Mouse (Mus musculus): Measurements from ENCODE around the gene Edn2.
A peak's percentile ranks its signal among the peaks of the same experiment; 100 is the strongest.

Gene Edn2

GRCm38 (mm10) chr4:120148291-120149141 lies 12.5 kb upstream of the Edn2 start:
- no peaks in the 10 kb centered on the region for H3K9me3 ChIP-seq (ENCODE audit: low read length)
- TF ChIP-seq NANOG (IDR thresholded peaks at IDR 0.05; ENCODE audit: borderline replicate concordance, low read length), result no peak
- TF ChIP-seq POU5F1 (IDR thresholded peaks at IDR 0.05; ENCODE audit: borderline replicate concordance, low read length), result no peak
- no peak for TF ChIP-seq CTCF (conservative IDR thresholded peaks at IDR 0.05; ENCODE audit: low read length)
- peaks cover 58% of the 10 kb centered on the region for H3K27me3 ChIP-seq (ENCODE audit: insufficient read depth, low read length)
- no peaks in the 10 kb centered on the region for H3K36me3 ChIP-seq (ENCODE audit: insufficient read depth, low read length)
- H3K4me1 ChIP-seq (replicated peaks; ENCODE audit: low read depth, low read length), result peaks cover 17% of the 10 kb centered on the region
- peak overlapping the region; percentile 66 for H3K4me3 ChIP-seq (replicated peaks; ENCODE audit: low read length)

DNA sequence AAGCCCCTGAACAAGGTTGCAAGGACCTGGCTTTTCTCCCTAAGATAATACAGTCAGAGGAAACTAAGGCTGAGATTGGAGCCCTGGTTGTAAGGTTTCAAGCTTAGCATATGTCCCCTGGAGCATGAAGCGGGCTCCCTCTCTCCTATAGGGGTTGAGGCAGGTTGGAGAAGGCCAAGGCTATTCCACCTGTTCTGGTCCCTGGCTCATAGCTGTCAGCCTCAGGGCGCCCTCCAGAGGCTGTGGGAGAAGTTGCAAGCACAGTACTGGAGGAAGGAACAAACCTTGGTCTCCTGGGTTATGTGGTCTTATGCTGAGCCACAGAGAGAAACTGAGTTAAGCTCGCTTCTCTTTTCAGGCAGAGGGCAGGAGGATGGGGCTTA lies 11.9 kb upstream of the Edn2 start:
- Histone ChIP-seq H3K4me3 (replicated peaks; ENCODE audit: low read length) (peak overlapping the region; percentile 66), H3K4me1 (replicated peaks; ENCODE audit: low read depth, low read length) (peaks cover 17% of the 10 kb centered on the region), H3K9me3 (ENCODE audit: low read length) (peaks cover 6% of the 10 kb centered on the region), H3K36me3 (ENCODE audit: insufficient read depth, low read length) (no peaks in the 10 kb centered on the region), H3K27me3 (ENCODE audit: insufficient read depth, low read length) (peaks cover 60% of the 10 kb centered on the region)
- TF ChIP-seq POU5F1 (IDR thresholded peaks at IDR 0.05; ENCODE audit: borderline replicate concordance, low read length) (no peak), CTCF (conservative IDR thresholded peaks at IDR 0.05; ENCODE audit: low read length) (peak; percentile 83)

DNA sequence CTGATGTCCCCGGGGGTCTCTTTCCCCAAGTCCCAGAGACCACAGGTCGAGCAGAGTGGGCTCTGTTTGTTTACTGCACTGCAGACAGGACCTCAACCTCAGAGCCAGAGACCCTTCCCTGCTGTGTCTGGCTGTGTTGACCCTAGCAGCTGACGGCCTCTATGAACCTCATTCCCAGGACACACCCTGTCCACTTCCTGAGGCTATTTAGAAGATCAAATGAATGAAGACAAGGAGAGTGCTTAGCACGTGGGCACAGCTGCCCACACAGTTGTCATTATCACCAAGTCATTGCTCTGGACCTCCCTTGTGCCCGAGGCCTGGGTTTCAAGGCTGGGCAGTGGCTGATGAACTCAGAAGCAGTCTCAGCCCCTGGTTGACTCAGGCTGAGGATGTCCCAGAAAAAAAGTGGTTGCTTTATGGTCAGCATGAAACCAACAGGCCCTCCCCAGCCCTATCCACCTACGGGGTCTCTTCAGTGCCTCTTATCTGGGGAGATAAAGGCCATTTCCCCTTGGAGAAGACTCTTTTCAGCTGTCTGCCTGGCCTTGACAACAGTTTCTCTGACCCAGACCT lies 10.6 kb upstream of the Edn2 start:
- Histone ChIP-seq H3K9me3 (ENCODE audit: low read length) (peaks cover 7% of the 10 kb centered on the region), H3K36me3 (ENCODE audit: insufficient read depth, low read length) (no peaks in the 10 kb centered on the region), H3K4me1 (replicated peaks; ENCODE audit: low read depth, low read length) (peaks cover 23% of the 10 kb centered on the region), H3K4me3 (replicated peaks; ENCODE audit: low read length) (no peak overlapping the region), H3K27me3 (ENCODE audit: insufficient read depth, low read length) (peaks cover 62% of the 10 kb centered on the region)
- no peak for TF ChIP-seq CTCF (conservative IDR thresholded peaks at IDR 0.05; ENCODE audit: low read length)
- no peak for TF ChIP-seq POU5F1 (IDR thresholded peaks at IDR 0.05; ENCODE audit: borderline replicate concordance, low read length)
- TF ChIP-seq NANOG (IDR thresholded peaks at IDR 0.05; ENCODE audit: borderline replicate concordance, low read length), result no peak

GRCm38 (mm10) chr4:120151906-120152305 lies 9.1 kb upstream of the Edn2 start:
- H3K4me1 ChIP-seq (replicated peaks; ENCODE audit: low read depth, low read length), result peaks cover 23% of the 10 kb centered on the region
- no peaks in the 10 kb centered on the region for H3K36me3 ChIP-seq (ENCODE audit: insufficient read depth, low read length)
- H3K4me3 ChIP-seq (replicated peaks; ENCODE audit: low read length), result no peak overlapping the region
- peaks cover 53% of the 10 kb centered on the region for H3K27me3 ChIP-seq (ENCODE audit: insufficient read depth, low read length)
- H3K9me3 ChIP-seq (ENCODE audit: low read length), result peaks cover 7% of the 10 kb centered on the region
- TF ChIP-seq CTCF (conservative IDR thresholded peaks at IDR 0.05; ENCODE audit: low read length), result no peak
- TF ChIP-seq NANOG (IDR thresholded peaks at IDR 0.05; ENCODE audit: borderline replicate concordance, low read length), result no peak
- no peak for TF ChIP-seq POU5F1 (IDR thresholded peaks at IDR 0.05; ENCODE audit: borderline replicate concordance, low read length)

DNA sequence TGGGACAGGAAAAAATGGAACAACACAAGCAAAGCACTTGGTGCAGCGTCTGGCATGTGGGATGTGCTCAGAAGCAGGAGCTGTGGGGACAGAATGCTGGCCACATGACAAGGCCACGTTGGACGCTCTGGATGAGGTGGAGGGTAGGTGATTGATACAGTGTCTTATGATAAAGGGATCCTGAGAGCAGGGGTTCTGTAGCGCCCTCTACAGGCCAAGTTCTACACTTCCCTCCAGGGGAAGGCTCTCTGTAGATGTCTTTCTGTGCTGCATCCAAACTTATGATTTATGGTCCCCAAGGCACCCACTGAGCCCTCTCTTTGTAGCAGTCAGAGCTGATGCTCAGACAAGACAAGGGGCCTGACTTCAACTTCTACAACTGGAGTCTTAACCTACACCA lies 8.4 kb upstream of the Edn2 start:
- Histone ChIP-seq H3K36me3 (ENCODE audit: insufficient read depth, low read length) (no peaks in the 10 kb centered on the region), H3K4me1 (replicated peaks; ENCODE audit: low read depth, low read length) (peaks cover 29% of the 10 kb centered on the region), H3K27me3 (ENCODE audit: insufficient read depth, low read length) (peaks cover 57% of the 10 kb centered on the region), H3K4me3 (replicated peaks; ENCODE audit: low read length) (no peak overlapping the region), H3K9me3 (ENCODE audit: low read length) (peaks cover 7% of the 10 kb centered on the region)
- TF ChIP-seq NANOG (IDR thresholded peaks at IDR 0.05; ENCODE audit: borderline replicate concordance, low read length) (no peak), CTCF (conservative IDR thresholded peaks at IDR 0.05; ENCODE audit: low read length) (peak; percentile 62), POU5F1 (IDR thresholded peaks at IDR 0.05; ENCODE audit: borderline replicate concordance, low read length) (no peak)

GRCm38 (mm10) chr4:120153736-120154135 lies 7.3 kb upstream of the Edn2 start:
- Histone ChIP-seq H3K4me3 (replicated peaks; ENCODE audit: low read length) (no peak overlapping the region), H3K27me3 (ENCODE audit: insufficient read depth, low read length) (peaks cover 54% of the 10 kb centered on the region), H3K9me3 (ENCODE audit: low read length) (peaks cover 7% of the 10 kb centered on the region), H3K36me3 (ENCODE audit: insufficient read depth, low read length) (no peaks in the 10 kb centered on the region), H3K4me1 (replicated peaks; ENCODE audit: low read depth, low read length) (peaks cover 31% of the 10 kb centered on the region)
- TF ChIP-seq POU5F1 (IDR thresholded peaks at IDR 0.05; ENCODE audit: borderline replicate concordance, low read length) (no peak), NANOG (IDR thresholded peaks at IDR 0.05; ENCODE audit: borderline replicate concordance, low read length) (no peak), CTCF (conservative IDR thresholded peaks at IDR 0.05; ENCODE audit: low read length) (no peak)

- TF ChIP-seq NANOG (IDR thresholded peaks at IDR 0.05; ENCODE audit: borderline replicate concordance, low read length) (no peak), POU5F1 (IDR thresholded peaks at IDR 0.05; ENCODE audit: borderline replicate concordance, low read length) (no peak), CTCF (conservative IDR thresholded peaks at IDR 0.05; ENCODE audit: low read length) (no peak)
- Histone ChIP-seq H3K9me3 (ENCODE audit: low read length) (peaks cover 4% of the 10 kb centered on the region), H3K4me1 (replicated peaks; ENCODE audit: low read depth, low read length) (peaks cover 68% of the 10 kb centered on the region), H3K36me3 (ENCODE audit: insufficient read depth, low read length) (no peaks in the 10 kb centered on the region), H3K4me3 (replicated peaks; ENCODE audit: low read length) (peak overlapping the region; percentile 29; the same call in 1 of the 2 replicates), H3K27me3 (ENCODE audit: insufficient read depth, low read length) (peaks cover 61% of the 10 kb centered on the region)
Observed at GRCm38 (mm10) chr4:120158714-120159310, 2.2 kb upstream of the Edn2 start.

- Histone ChIP-seq H3K36me3 (ENCODE audit: insufficient read depth, low read length) (no peaks in the 10 kb centered on the region), H3K27me3 (ENCODE audit: insufficient read depth, low read length) (peaks cover 58% of the 10 kb centered on the region), H3K4me3 (replicated peaks; ENCODE audit: low read length) (no peak overlapping the region), H3K4me1 (replicated peaks; ENCODE audit: low read depth, low read length) (peaks cover 62% of the 10 kb centered on the region), H3K9me3 (ENCODE audit: low read length) (no peaks in the 10 kb centered on the region)
- TF ChIP-seq CTCF (conservative IDR thresholded peaks at IDR 0.05; ENCODE audit: low read length) (no peak), NANOG (IDR thresholded peaks at IDR 0.05; ENCODE audit: borderline replicate concordance, low read length) (no peak), POU5F1 (IDR thresholded peaks at IDR 0.05; ENCODE audit: borderline replicate concordance, low read length) (no peak)
Observed at GRCm38 (mm10) chr4:120162586-120162985, 1.6 kb downstream of the Edn2 start.

Data from E14TG2a.4 (cell line).